Mouse (Mus musculus): ENCODE results near the gene Ctcfl.
A peak's percentile ranks its signal among the peaks of the same experiment; 100 is the strongest.

Gene Ctcfl

DNA sequence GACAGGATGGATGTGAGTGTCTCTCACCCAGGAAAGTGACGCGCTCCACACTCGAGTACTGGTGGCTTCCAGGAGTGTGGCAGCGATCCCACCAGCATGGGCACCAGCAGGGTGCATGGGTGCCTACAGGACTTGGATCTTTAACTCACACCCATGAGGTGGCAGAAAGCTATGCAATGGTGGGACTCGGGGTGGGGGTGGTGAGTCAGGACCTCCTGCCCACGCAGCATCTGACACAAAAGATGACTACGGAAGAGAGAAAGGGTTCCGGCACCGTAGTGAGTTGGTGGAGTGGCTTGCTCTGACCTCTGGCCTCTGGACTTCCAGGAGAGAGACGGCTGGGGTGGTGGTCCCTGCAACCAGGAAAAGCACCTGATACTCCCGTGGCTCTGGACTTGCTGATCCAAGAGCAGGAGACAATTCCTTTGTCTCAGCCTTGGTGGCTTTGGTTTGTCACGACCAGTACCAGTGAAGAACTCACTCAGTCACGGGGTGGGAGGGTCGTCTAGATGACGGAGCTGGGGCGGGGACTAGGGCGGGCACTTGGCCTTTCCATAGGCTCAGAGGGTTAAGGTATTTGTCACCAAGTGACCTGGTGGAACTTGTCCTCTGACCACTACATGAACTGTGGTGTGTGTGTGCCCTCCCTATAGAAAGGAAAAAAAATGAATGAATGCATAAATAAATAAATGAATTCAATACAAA, 71.1 kb downstream of the Ctcfl start:
- no peak for DNase-seq (ENCODE audit: low spot score in 2 of 2)

DNA sequence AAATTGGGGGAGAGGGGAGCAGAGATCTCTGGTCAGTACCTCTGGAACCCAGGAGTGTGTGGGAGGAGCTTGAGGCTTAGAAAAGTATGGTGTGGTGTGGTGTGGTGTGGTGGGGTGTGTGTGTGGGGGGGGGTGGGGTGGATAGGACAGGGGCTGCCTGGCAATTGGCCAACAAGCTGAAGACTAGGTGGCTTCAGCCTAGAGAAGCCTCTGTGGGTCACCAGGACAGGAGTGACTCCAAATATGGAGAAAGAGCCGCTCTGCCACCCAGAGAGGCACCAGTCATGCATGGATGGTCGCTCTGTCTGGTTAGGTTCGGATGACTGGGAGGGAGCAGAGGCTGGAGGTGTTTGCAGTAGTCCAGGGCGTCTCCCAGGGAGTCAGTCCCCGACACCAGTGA, 71.9 kb downstream of the Ctcfl start:
- DNase-seq (ENCODE audit: low spot score in 2 of 2), result no peak

DNA sequence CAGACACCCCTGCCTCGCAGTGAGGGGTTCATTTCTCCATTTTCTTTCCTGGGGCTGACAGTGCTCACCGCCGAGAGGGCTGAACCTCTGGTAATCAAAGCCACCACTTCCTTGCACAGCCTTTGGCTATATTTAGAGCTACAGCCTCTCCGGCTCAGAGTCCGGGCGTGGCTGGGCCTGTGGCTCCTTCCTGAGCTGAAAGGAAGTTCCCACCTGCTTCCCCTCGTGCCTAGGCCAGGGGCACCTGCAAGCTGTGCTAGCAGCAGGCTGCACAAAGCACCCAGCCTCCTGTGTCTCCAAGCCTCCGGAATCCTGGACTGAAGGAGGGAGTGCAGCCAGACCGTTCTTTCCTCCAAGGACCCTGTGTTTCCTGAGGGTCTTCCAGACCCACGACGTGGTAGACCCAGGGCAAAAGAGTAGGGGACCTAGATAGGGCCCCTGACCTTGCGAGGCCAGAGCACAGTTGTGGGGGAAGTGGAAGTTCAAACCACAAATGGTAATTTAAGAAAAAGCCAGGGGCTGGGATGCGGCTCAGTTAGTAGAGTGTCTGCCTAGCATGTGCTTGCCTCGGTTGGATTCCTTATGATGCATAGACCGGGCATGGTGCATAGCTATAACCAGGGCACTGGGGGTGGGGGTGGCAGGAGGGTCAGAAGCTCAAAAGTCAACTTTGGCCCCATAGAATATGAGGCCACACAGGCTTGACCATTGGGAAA, 72.6 kb downstream of the Ctcfl start:
- DNase-seq (ENCODE audit: low spot score in 2 of 2), result peak; percentile 78 to 87

DNA sequence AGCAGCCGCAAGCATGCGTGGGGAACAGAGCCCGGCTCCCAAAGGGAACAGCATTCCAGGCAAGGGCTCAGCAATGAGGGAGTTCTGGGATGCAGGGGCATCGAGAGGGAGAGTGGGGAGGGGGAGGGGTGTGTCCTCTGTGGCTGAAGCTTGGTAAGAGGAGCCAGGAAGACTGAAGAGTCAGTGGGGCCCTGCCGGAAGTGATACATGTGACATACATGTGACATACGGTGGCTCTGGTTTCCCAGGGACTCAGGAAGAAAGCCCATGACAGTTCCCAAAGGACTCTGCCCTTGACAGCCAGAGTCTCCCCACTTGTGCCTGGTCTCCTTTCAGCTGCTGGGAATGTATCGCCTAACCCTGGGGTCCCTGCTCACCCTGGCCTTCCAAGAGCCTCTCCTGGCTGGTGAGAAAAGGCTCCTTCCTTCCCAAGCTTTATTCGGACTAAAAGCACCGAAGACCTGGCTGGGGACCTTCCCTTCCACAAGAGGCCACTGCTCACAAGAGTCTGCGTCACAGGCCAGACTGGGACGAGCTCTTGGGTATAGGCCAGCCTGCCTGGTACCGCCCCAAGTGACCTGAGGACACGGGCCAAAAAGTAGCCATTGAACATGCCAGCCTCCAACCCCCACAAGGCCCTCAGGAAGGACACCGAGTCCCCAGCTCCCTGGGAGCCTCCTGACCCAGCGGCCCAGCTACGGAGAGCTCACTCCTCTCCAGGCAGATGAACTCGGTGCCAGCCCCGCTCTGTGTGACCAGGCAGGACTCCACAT, 74.9 kb downstream of the Ctcfl start:
- no peak for DNase-seq (ENCODE audit: low spot score in 2 of 2)

Data from thymus, postnatal 10 days (tissue).